Mouse (Mus musculus): ENCODE results near the gene Rnaseh2c.

Gene Rnaseh2c

DNA sequence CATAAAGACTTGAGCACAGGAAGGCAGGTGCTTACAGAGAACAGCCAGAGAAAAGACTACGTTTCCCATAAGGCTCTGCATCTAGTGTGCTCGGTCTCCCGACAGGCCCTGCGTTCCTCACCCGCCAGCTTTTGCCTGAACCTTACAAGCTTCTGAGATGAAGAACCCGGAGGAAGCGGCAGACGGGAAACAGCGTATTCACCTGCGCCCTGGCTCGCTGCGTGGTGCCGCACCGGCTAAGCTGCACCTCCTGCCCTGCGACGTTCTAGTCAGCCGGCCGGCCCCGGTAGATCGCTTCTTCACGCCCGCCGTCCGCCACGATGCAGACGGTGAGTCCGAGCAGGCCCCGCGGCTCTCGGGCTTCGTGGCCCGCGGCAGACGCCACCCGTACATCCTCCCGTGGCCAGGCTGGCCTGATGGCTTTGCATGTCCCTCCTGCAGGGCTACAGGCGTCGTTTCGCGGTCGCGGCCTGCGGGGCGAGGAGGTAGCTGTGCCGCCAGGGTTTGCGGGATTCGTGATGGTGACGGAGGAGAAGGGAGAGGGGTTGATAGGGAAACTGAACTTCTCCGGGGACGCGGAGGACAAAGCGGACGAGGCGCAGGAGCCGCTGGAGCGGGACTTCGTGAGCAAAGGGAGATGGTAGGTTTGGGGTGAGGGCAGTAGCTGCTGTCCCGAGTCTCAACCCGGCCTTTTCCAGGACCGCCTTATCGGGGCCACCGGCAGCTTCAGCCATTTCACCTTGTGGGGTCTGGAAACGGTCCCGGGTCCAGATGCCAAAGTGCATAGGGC is at the start of gene Rnaseh2c:
TSS of gene Rnaseh2c (plus strand) at position 122 of the 790 bp plus-strand sequence.
- DNase-seq: peak; percentile 81

DNA sequence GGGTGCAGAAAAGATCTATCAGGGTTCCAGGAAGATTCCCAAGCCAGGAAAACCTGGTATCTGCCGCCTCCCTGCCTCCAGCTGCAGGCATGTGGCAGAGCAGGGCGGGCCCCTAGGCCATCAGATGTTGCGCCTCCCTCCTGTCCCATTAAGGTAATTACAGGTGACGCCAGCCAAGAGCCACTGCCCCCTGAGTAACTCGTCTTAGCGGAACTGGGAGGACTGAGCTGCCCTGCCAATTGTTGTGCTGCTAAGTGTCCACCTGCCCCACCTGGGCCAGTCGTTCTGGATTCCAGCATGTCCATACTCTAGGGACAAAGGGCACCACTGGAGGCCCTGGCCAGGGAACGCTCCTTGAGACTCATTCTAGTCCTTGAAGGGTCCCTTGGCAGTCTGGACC is 47.9 kb upstream of the Rnaseh2c start:
- DNase-seq: no peak

GRCm38 (mm10) chr19:5554212-5554611 is 47.5 kb upstream of the Rnaseh2c start:
- no peak for DNase-seq

- DNase-seq: no peak
Measured at GRCm38 (mm10) chr19:5558169-5558568, 43.5 kb upstream of the Rnaseh2c start.

DNA sequence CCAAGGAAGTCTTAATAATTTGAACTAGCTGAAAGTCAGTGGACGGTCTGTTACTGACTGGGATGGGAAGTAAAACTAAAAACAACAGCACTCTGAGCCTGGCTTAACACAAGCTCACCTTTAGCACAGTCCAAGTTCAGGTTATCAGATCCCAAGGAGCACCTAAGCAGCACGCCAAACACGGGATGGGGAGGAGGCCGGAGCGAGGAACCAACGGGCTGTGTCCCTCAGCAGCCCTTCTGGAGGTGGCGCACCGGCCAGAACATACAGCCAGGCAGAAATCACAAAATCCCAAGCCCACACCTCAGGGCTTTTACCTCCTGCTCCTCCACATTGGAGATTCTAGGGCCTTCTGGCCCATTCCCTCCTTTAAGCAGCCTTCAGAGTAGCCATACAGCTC is 42.9 kb upstream of the Rnaseh2c start:
- DNase-seq: no peak

- no peak for DNase-seq
Measured at GRCm38 (mm10) chr19:5559229-5559628, 42.4 kb upstream of the Rnaseh2c start.

DNA sequence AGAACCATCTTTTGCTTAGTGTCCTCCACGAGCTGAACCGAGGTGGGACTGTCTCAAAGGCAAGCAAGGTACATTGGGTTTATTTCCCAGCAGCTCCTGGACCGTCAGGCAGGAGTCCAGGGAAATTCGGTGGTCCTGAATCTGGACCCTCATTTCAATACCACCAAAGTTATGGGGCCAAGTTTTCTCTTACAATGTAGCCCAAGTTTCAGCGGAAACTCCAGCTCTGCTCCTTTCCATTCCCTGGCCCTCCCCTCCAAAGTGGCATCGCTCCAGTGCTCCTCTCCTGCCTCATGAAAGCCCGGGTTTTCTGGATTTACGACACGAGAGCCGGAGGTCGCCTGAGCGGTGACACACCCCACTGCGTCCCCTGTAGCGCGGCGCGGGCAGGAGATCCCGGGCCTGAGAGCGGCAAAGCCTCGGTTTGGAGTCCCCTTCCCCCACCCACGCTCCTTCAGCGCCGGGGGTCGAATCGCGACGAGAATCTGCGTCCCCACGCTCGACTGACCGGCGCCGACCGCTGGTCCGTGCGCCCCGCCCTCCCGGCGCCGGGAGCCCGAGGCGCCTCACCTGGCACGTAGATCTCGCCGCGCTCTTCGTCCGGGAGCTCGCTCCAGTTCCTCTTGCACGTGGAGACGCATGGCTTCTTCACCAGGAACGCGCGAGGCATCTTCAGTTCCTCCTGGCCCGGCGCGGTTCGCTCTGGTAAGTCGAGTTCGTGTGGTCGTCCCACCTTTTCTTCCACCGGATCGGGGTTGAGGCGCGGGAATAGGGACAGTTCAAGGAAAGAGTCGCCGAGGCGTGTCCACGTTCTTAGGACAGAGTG is 41.8 kb upstream of the Rnaseh2c start:
- no peak for DNase-seq

GRCm38 (mm10) chr19:5560457-5561041 is 41.1 kb upstream of the Rnaseh2c start, which contains the start of gene Ovol1:
Gene Ovol1 (minus strand): TSS chr19:5560646.
- no peak for DNase-seq

- DNase-seq: no peak
Measured at GRCm38 (mm10) chr19:5561252-5561790, 40.4 kb upstream of the Rnaseh2c start.

GRCm38 (mm10) chr19:5561886-5562285 is 39.8 kb upstream of the Rnaseh2c start:
- DNase-seq: no peak

DNA sequence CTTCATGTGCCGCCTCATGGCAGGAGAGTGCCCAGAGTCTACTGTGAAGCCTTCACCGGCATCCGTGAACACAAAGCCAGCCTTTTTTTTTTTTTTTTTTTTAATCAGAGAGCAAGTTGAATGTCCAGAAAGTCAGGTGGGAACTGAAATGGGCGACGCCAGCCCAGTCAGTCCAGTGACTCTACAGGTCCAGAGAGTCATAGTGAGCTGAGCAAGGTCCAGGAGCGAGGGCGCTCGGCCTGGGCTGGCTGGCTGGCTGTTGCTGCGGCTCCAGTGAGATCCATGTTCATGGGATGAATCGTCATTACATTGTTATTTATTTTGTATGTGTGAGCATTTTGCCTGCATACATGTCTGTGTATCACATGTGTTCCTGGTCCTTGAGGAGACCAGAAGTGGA is 38.9 kb upstream of the Rnaseh2c start:
- DNase-seq: no peak

- no peak for DNase-seq
Measured at GRCm38 (mm10) chr19:5566316-5566715, 35.4 kb upstream of the Rnaseh2c start.

GRCm38 (mm10) chr19:5567180-5567533 is 34.5 kb upstream of the Rnaseh2c start:
- DNase-seq: no peak

- peak; percentile 88 for DNase-seq
Measured at GRCm38 (mm10) chr19:5567534-5568469, 33.9 kb upstream of the Rnaseh2c start, which contains the start of gene Ap5b1. Gene Ap5b1 (plus strand): TSS chr19:5568025.

- peak; percentile 77 for DNase-seq
Measured at GRCm38 (mm10) chr19:5568470-5569140, 33.1 kb upstream of the Rnaseh2c start.

GRCm38 (mm10) chr19:5569521-5569920 is 32.2 kb upstream of the Rnaseh2c start:
- DNase-seq: no peak

GRCm38 (mm10) chr19:5570353-5571246 is 31.1 kb upstream of the Rnaseh2c start:
- no peak for DNase-seq

DNA sequence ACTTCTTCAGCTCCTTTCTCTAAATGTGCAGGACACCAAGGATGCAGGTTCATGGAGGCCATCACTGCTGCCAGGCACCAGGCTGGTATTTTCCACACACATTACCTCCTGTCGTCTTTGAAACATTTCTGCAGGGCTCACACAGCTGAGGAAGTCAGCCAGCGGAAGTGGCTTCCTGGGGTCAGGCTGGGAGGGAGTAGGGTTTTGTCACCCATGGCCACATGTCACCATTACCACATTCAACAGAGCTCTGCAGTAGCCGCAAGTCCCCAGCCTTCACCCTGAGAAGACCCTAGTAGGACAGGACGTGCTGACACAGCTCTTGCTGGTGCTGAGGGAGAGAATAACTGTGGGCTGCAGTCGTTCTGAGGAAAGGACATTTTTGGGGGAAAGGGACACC is 29.8 kb upstream of the Rnaseh2c start:
- DNase-seq: no peak

- peak; percentile 62 for DNase-seq
Measured at GRCm38 (mm10) chr19:5572331-5573125, 29.1 kb upstream of the Rnaseh2c start.

- DNase-seq: no peak
Measured at GRCm38 (mm10) chr19:5575336-5575735, 26.3 kb upstream of the Rnaseh2c start.

All from right cerebral cortex, postnatal 25 days (tissue).